ENCODE assay signal across 25 mouse cellular contexts in the genomic region with DNA sequence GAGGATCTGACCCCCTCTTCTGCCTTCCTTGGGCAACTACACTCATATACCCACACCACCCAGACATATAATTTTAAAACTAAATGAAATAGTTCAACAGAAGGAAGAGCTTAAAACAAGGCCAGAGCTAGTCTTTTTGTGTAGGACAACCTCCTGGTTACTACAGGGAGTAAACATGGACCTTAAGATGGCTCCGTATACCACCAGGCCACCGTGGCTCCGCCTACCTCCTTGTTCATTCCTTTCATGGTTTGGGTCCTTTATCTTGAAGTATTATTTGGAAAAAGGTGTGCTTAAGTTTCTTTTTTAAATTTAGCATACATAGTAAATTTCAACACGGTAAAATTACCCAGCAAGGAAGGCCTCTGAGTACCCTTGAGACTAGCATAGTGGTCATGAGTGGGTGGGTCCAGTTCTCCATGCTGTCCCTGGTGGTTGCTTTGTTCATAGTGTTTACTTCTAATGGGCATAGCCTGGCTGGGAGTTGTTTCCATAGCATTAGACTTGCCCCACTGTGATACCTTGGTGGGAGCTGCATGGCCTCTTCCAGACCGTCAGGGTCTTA. TPM values are rescaled to one million over a fixed set of nuclear protein-coding genes. Genes with fewer than 3 reads are reported as not detected.
A peak's percentile ranks its signal among the peaks of the same experiment; 100 is the strongest.
DNase-seq lines count a peak whose midpoint lies in the region; ATAC-seq and TF ChIP-seq lines count a peak whose summit lies in the region.
"Had no signal": no experiment of that assay in that cellular context is flagged by ENCODE, and none has a peak within 500 bp of the region (broad histone marks: within the 10 kb centered on the region; RNA-seq: fewer than 3 reads in every experiment).

No protein-coding gene starts in this region.

- DNase-seq in heart, postnatal 25 days (ENCODE audit: low spot score), result no peak
- DNase-seq in heart, postnatal 0 days (ENCODE audit: low spot score), result no peak
- no peak for DNase-seq in heart, postnatal 36 days
- peak; percentile 27 for DNase-seq in lung, postnatal 10 days
- no peak for DNase-seq in adrenal gland, postnatal 4 days (ENCODE audit: low spot score in 2 of 2)
- DNase-seq: adrenal gland, postnatal 25 days; B cell, adult 2 months; cerebellum, adult 18-20 months; cerebellum, postnatal 10 days; forebrain, postnatal 0 days; gastrocnemius, postnatal 25 days; kidney, postnatal 25 days; liver; thymus, postnatal 4 days had no signal

- H3K4me3 ChIP-seq in heart, embryonic 12.5 days, result no peak overlapping the region
- no peak overlapping the region for H3K4me3 ChIP-seq in heart, postnatal 0 days (ENCODE audit: low read depth, low read length)
- no peak overlapping the region for H3K4me3 ChIP-seq in lung, embryonic 16.5 days (ENCODE audit: low read length)
- H3K4me3 ChIP-seq: embryonic facial prominence, embryonic 10.5 days; embryonic facial prominence, embryonic 15.5 days; forebrain, embryonic 12.5 days; midbrain, embryonic 13.5 days; neural tube, embryonic 13.5 days had no signal

- no peak overlapping the region for H3K9ac ChIP-seq in heart, embryonic 12.5 days
- H3K9ac ChIP-seq in heart, postnatal 0 days (replicated peaks; ENCODE audit: low read depth, low read length), result no peak overlapping the region
- H3K9ac ChIP-seq in lung, embryonic 16.5 days (ENCODE audit: low read length), result no peak overlapping the region
- H3K9ac ChIP-seq: embryonic facial prominence, embryonic 15.5 days; forebrain, embryonic 12.5 days; forebrain, postnatal 0 days; hindbrain, embryonic 14.5 days; liver, embryonic 14.5 days; midbrain, embryonic 13.5 days; neural tube, embryonic 13.5 days had no signal

- WGBS in heart, embryonic 12.5 days, result 95% methylated on average over 5 of the region's 5 CpGs
- 93% methylated on average over 5 of the region's 5 CpGs for WGBS in heart, postnatal 0 days
- WGBS in lung, embryonic 16.5 days, result 85% methylated on average over 5 of the region's 5 CpGs

- H3K4me2 ChIP-seq in heart, embryonic 12.5 days, result no peak overlapping the region
- H3K4me2 ChIP-seq in heart, postnatal 0 days (ENCODE audit: low read depth, low read length), result no peak overlapping the region
- H3K4me2 ChIP-seq in lung, embryonic 16.5 days (ENCODE audit: low read depth, low read length), result no peak overlapping the region
- H3K4me2 ChIP-seq: embryonic facial prominence, embryonic 15.5 days; forebrain, embryonic 12.5 days; hindbrain, embryonic 14.5 days; midbrain, embryonic 13.5 days; neural tube, embryonic 13.5 days had no signal

- no peak for TF ChIP-seq EP300 in heart, postnatal 0 days (IDR thresholded peaks at IDR 0.05; ENCODE audit: low read depth)

- intact Hi-C loops in heart, postnatal 25 days (cut with DNase I), result loop anchor here (10.0 kb wide), 1 partner anchor 277 kb away; no protein-coding TSS in a partner anchor
- intact Hi-C loops in heart, postnatal 36 days (cut with DNase I), result no loop called here

- H3K27me3 ChIP-seq in heart, embryonic 12.5 days (replicated peaks), result no peaks in the 10 kb centered on the region
- H3K27me3 ChIP-seq in heart, postnatal 0 days (ENCODE audit: control insufficient read depth, insufficient read depth, low read length), result no peaks in the 10 kb centered on the region
- no peaks in the 10 kb centered on the region for H3K27me3 ChIP-seq in lung, embryonic 16.5 days (ENCODE audit: control insufficient read depth, insufficient read depth, low read depth, low read length)
- H3K27me3 ChIP-seq: embryonic facial prominence, embryonic 15.5 days; forebrain, embryonic 12.5 days; midbrain, embryonic 13.5 days; neural tube, embryonic 13.5 days had no signal

- peaks cover 55% of the 10 kb centered on the region for H3K4me1 ChIP-seq in heart, embryonic 12.5 days (replicated peaks)
- H3K4me1 ChIP-seq in heart, postnatal 0 days (ENCODE audit: control insufficient read depth, insufficient read depth), result peaks cover 35% of the 10 kb centered on the region
- H3K4me1 ChIP-seq in lung, embryonic 16.5 days (replicated peaks; ENCODE audit: control insufficient read depth, insufficient read depth, low read length), result peaks cover 5% of the 10 kb centered on the region
- H3K4me1 ChIP-seq: midbrain, embryonic 13.5 days had no signal

- no peak for TF ChIP-seq CTCF in heart, postnatal 0 days (IDR thresholded peaks at IDR 0.05; ENCODE audit: low read depth)

- ATAC-seq in heart, embryonic 12.5 days (ENCODE audit: insufficient number of reproducible peaks, low FRiP score), result no peak
- no peak for ATAC-seq in heart, postnatal 0 days (ENCODE audit: insufficient read depth, low read depth)
- peak; percentile 64 for ATAC-seq in lung, embryonic 16.5 days (ENCODE audit: low read depth)
- ATAC-seq: forebrain, postnatal 0 days; intestine, postnatal 0 days; midbrain, embryonic 13.5 days had no signal

- peaks cover 35% of the 10 kb centered on the region for H3K36me3 ChIP-seq in heart, embryonic 12.5 days
- peaks cover 33% of the 10 kb centered on the region for H3K36me3 ChIP-seq in heart, postnatal 0 days (replicated peaks; ENCODE audit: control insufficient read depth, insufficient read depth, low read length)
- H3K36me3 ChIP-seq in lung, embryonic 16.5 days (ENCODE audit: control insufficient read depth, insufficient read depth, low read length), result peaks cover 7% of the 10 kb centered on the region

- H3K9me3 ChIP-seq in heart, embryonic 12.5 days (replicated peaks), result no peaks in the 10 kb centered on the region
- no peaks in the 10 kb centered on the region for H3K9me3 ChIP-seq in heart, postnatal 0 days (replicated peaks; ENCODE audit: control insufficient read depth, low read length)
- H3K9me3 ChIP-seq in lung, embryonic 16.5 days (ENCODE audit: control insufficient read depth, low read length), result no peaks in the 10 kb centered on the region
- H3K9me3 ChIP-seq: embryonic facial prominence, embryonic 10.5 days; embryonic facial prominence, embryonic 15.5 days; forebrain, embryonic 12.5 days; midbrain, embryonic 13.5 days; neural tube, embryonic 13.5 days had no signal

- H3K27ac ChIP-seq in heart, embryonic 12.5 days (ENCODE audit: poor library complexity, severe bottlenecking), result peak overlapping the region; percentile 88
- peak overlapping the region; percentile 84 for H3K27ac ChIP-seq in heart, postnatal 0 days (ENCODE audit: low read depth)
- H3K27ac ChIP-seq in lung, embryonic 16.5 days (ENCODE audit: low read length), result peak overlapping the region; percentile 44
- H3K27ac ChIP-seq: embryonic facial prominence, embryonic 10.5 days; embryonic facial prominence, embryonic 15.5 days; forebrain, embryonic 12.5 days; hindbrain, embryonic 14.5 days; liver, embryonic 14.5 days; macrophage; midbrain, embryonic 13.5 days; neural tube, embryonic 13.5 days had no signal

RNA-seq across cellular contexts. Expression of a gene that starts 39.0 kb away (rescaled TPM):
- polyA plus RNA-seq in heart, embryonic 12.5 days (2016; fragmentation: Nextera tagmentation; extraction: Ambion mirVana), result 32.4 and 36.8 TPM in 2 replicates
- 10 to 100 TPM; 25.5 to 29.4 TPM for total RNA-seq in heart, postnatal 25 days (2021)
- 13.5 and 14.9 TPM in 2 replicates for total RNA-seq in heart, postnatal 0 days (2014; rRNA removed; ENCODE audit: low replicate concordance)
- 19.4 and 24.5 TPM in 2 replicates for polyA plus RNA-seq in heart, postnatal 0 days (2015; fragmentation: Nextera tagmentation; extraction: Ambion mirVana)
- total RNA-seq in heart, postnatal 36 days (2021), result 10 to 100 TPM; 28.3 to 37.7 TPM
- 40.4 and 43.4 TPM in 2 replicates for polyA plus RNA-seq in lung, embryonic 16.5 days (2015; fragmentation: Nextera tagmentation; extraction: Ambion mirVana)
- total RNA-seq in adrenal gland, postnatal 4 days (2021), result 10 to 100 TPM; 40.2 to 45.1 TPM

RNA-seq across cellular contexts. Expression of a gene that starts 39.1 kb away (rescaled TPM):
- 28.1 and 30.3 TPM in 2 replicates for polyA plus RNA-seq in heart, embryonic 12.5 days (2016; fragmentation: Nextera tagmentation; extraction: Ambion mirVana)
- 10 to 100 TPM; 22.1 to 25.2 TPM for total RNA-seq in heart, postnatal 25 days (2021)
- total RNA-seq in heart, postnatal 0 days (2014; rRNA removed; ENCODE audit: low replicate concordance), result 13.3 and 23.2 TPM in 2 replicates
- polyA plus RNA-seq in heart, postnatal 0 days (2015; fragmentation: Nextera tagmentation; extraction: Ambion mirVana), result 12.5 and 13.2 TPM in 2 replicates
- total RNA-seq in heart, postnatal 36 days (2021), result 10 to 100 TPM; 22.8 to 22.9 TPM
- 25.5 and 25.7 TPM in 2 replicates for polyA plus RNA-seq in lung, embryonic 16.5 days (2015; fragmentation: Nextera tagmentation; extraction: Ambion mirVana)
- total RNA-seq in adrenal gland, postnatal 4 days (2021), result 10 to 100 TPM; 26.9 to 27.7 TPM
